Mouse (Mus musculus) embryonic facial prominence, embryonic 14.5 days (tissue): ENCODE measurements at regions not wholly inside any gene's neighbourhood (a gene's known extent, or its start where the extent isn't known, plus 50 kb on each side); places are given as distances from the start of the nearest gene placed in this dataset.

ENCODE experiments used
- ATAC-seq: fragments of 200-750 bp; cut with Nextera tagmentation; 2 replicates; pipeline ENCODE4 v1.8.0; 2017; ENCODE audit warnings: low read depth, moderate number of reproducible peaks, moderate TSS enrichment
- DNase-seq: peaks from one replicate; pipeline ENCODE4 v3.0.0-alpha.2; 2015; ENCODE audit warnings: low spot score
- H3K27ac ChIP-seq: fragments of 300-500 bp; sonication (generic); replicated peaks from 2 replicates; pipeline ENCODE4 v1.5.1; 2014; ENCODE audit warnings: low read depth, mild to moderate bottlenecking, low read length, moderate library complexity
- H3K27me3 ChIP-seq: fragments of 300-500 bp; sonication (generic); replicated peaks from 2 replicates; pipeline ENCODE4 v1.6.1; 2014; ENCODE audit warnings: low read length; ENCODE audit not compliant: control insufficient read depth, insufficient read depth
- H3K36me3 ChIP-seq: fragments of 300-500 bp; sonication (generic); 2 replicates; pipeline ENCODE4 v1.6.1; 2014; ENCODE audit warnings: low read length, mixed read lengths; ENCODE audit not compliant: control insufficient read depth, insufficient read depth
- H3K4me1 ChIP-seq: fragments of 300-500 bp; sonication (generic); 2 replicates; pipeline ENCODE4 v1.6.1; 2014; ENCODE audit warnings: antibody characterized with exemption, low read length; ENCODE audit not compliant: control insufficient read depth, insufficient read depth
- H3K4me2 ChIP-seq: fragments of 300-500 bp; sonication (generic); 2 replicates; pipeline ENCODE4 v1.6.1; 2014; ENCODE audit warnings: low read depth, mild to moderate bottlenecking, low read length, moderate library complexity, mixed read lengths
- H3K4me3 ChIP-seq: fragments of 300-500 bp; sonication (generic); 2 replicates; pipeline ENCODE4 v1.5.1; 2014; ENCODE audit warnings: low read depth, mild to moderate bottlenecking, low read length
- H3K9ac ChIP-seq: fragments of 300-500 bp; sonication (generic); 2 replicates; pipeline ENCODE4 v1.6.1; 2014; ENCODE audit warnings: low read depth, mild to moderate bottlenecking, low read length, moderate library complexity, mixed read lengths
- H3K9me3 ChIP-seq: fragments of 300-500 bp; sonication (generic); 2 replicates; pipeline ENCODE4 v1.6.1; 2016; ENCODE audit warnings: low read length; ENCODE audit not compliant: control insufficient read depth
- WGBS: fragments of 180-500 bp; shearing (Covaris S2); extraction: QIAGEN DNeasy Blood & Tissue Kit; methylation state at CpG from one replicate; pipeline ENCODE4 v1.1.7; 2014; 5-methylcytosine and 5-hydroxymethylcytosine counted together

DNA sequence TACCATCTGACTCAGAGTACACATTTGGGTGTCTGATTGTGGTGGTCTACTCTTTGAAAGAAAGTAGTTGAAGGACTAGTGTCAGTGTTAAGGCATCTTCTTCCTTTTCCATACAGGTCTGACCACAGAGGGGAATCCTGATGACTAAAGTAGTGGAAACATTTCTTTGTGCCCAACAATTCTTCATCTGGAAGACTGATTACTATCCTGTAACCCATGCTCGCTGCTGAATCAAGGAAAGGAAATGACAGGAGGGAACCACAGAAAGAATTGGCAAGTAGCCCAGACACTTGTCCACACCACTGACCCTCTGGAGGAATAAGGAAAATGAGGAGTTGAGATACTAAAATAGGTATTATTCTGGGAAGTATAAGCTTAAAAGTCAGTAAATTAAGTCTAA is 162.3 kb downstream of the 4933402N22Rik start:
- H3K4me3 ChIP-seq, result no peak overlapping the region
- no peaks in the 10 kb centered on the region for H3K4me1 ChIP-seq
- no peak overlapping the region for H3K4me2 ChIP-seq
- no peaks in the 10 kb centered on the region for H3K36me3 ChIP-seq
- H3K27ac ChIP-seq, result no peak overlapping the region
- ATAC-seq (no peak), DNase-seq (peak; percentile 14)
- H3K9me3 ChIP-seq, result no peaks in the 10 kb centered on the region
- no peaks in the 10 kb centered on the region for H3K27me3 ChIP-seq
- WGBS, result 50% methylated on average over 1 of the region's 1 CpGs
- no peak overlapping the region for H3K9ac ChIP-seq

DNA sequence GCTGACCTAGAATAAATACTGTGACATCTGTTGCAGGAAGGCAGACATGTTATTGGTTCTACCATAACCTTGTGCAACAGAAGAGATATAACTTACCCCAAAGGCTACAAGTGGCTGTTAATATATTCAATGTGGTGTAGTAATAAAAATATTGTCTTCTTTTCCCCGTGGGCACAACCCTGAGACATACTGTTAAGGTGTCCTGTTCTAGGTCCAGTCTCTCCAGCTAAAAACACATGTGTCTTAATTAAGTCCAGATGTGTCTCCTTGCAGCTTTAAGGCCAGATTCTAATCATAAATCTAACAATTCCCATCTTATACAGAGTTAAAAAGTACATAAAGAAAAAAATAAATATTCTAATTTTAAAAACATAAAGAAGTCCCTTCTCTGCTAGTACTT is 175.8 kb downstream of the 4933402N22Rik start:
- WGBS, result 35% methylated on average over 1 of the region's 1 CpGs
- Histone ChIP-seq H3K4me3 (no peak overlapping the region), H3K9ac (no peak overlapping the region), H3K36me3 (no peaks in the 10 kb centered on the region), H3K9me3 (no peaks in the 10 kb centered on the region), H3K27me3 (no peaks in the 10 kb centered on the region), H3K4me1 (no peaks in the 10 kb centered on the region), H3K4me2 (no peak overlapping the region), H3K27ac (no peak overlapping the region)
- ATAC-seq (no peak), DNase-seq (no peak)

DNA sequence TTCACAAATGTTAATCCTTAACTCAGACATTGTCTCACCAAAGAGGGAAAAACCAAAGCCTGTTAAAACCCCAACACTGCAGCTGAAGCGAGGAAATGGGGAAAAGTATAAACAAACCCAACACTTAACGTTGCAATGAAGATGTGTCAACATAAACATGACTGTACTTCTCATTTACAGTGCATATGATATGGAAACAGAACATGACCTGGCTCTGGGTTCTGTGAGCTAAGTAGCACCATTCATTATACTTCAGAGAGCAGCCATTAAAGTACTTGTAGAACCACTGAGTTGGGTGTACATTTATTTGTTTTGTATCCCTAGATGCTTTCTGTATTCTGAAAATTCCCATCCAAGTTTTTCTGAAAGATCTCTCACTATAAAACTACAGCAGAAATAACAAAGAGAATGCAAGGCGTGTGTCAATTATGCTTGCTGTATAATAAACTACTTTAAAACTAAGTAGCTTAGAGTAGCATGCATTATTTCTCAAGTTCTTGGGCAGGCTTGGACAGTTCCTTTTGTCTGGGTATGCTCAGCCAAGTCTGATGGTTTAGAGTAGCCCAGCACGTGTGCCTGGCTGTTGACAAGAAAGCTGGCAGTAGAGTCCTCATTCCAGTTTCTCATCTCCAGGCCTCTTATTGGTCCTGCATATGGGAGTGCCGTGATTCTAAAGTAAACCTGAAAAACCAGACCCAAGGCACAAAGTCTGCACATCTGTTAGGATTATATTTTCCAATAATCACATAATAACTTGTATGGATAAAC is 198.9 kb downstream of the 4933402N22Rik start:
- WGBS, result 64% methylated on average over 5 of the region's 5 CpGs
- ATAC-seq (peak; percentile 83), DNase-seq (peak; percentile 61)
- Histone ChIP-seq H3K27ac (no peak overlapping the region), H3K4me3 (no peak overlapping the region), H3K36me3 (no peaks in the 10 kb centered on the region), H3K9me3 (no peaks in the 10 kb centered on the region), H3K9ac (no peak overlapping the region), H3K27me3 (no peaks in the 10 kb centered on the region), H3K4me1 (no peaks in the 10 kb centered on the region), H3K4me2 (no peak overlapping the region)

DNA sequence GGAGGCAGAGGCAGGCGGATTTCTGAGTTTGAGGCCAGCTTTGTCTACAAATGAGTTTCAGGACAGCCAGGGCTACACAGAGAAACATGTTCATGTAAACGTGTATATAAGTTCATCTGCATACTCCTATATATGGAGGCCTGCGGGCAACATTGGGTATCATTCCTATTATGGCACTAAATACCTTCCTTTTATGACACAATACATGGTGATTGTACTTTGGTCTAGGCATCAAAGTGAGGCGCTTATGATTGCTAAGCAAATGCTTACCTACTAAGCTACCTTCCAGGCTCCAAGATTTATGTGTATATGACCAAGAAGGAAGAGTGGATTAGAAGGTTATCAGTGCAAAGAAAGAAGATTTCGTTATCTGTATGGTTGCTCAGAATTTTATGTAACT is 207.1 kb downstream of the 4933402N22Rik start:
- no peaks in the 10 kb centered on the region for H3K27me3 ChIP-seq
- no peaks in the 10 kb centered on the region for H3K4me1 ChIP-seq
- no peak overlapping the region for H3K9ac ChIP-seq
- ATAC-seq (no peak), DNase-seq (no peak)
- H3K9me3 ChIP-seq, result no peaks in the 10 kb centered on the region
- no peaks in the 10 kb centered on the region for H3K36me3 ChIP-seq
- no peak overlapping the region for H3K4me3 ChIP-seq
- H3K27ac ChIP-seq, result no peak overlapping the region
- no peak overlapping the region for H3K4me2 ChIP-seq
- WGBS, result 87% methylated on average over 5 of the region's 5 CpGs

DNA sequence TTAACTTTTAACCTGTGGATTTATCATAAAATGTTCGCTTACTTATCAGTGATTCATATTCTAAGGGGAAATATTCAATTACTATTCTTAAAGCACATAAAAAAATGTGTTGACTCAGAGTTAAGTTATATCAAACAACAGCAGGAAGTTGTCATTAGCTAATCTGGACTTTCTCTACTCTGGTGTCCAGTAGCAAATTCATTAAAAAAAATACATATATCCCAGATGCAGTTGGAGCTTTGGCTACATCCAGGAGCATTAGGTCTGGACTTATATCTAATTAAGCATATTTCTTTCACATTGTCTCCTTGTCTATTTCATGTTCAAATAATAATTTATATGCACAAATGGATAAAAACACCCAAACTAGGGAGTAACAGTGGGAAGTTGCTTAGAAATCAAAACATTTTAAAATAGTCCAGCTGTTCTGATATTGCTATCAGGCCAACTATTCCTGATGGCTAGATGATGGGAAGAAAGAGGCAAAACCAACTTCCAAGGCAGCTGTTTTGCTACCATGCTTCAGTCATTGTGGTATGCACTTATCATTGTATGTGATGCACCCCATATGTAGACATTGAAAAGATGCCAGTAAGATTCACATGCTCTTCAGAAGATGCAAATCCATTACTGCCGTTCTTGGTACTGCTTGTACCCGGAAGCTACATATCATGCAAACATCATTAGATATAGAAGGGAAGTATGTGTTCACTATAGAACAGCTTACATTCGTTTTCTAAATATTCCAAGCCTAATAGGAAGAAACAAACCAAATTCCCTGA is 209.8 kb downstream of the 4933402N22Rik start:
- Histone ChIP-seq H3K36me3 (no peaks in the 10 kb centered on the region), H3K27me3 (no peaks in the 10 kb centered on the region), H3K9me3 (no peaks in the 10 kb centered on the region), H3K27ac (no peak overlapping the region), H3K4me1 (no peaks in the 10 kb centered on the region), H3K4me2 (no peak overlapping the region), H3K4me3 (no peak overlapping the region), H3K9ac (no peak overlapping the region)
- ATAC-seq (no peak), DNase-seq (no peak)
- 79% methylated on average over 4 of the region's 4 CpGs for WGBS

DNA sequence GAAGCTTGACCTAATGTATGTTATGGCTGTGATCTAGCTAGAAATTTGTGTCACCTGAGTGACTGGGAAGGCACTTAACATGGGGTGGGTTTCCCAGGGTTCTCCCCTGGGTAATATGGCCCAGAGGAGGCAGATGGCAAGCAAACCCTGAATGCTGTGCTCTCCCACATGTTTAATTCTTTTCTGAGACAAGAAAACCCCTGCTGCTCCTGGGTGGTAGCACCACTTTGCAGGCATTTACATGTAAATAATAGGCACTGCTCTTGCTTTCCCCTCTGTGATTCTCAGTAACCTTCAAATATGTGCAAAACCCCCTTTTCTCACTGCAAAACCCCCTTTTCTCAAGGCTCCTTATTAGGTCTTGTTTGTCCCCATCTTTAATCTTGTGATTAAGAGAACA is 221.1 kb downstream of the 4933402N22Rik start:
- no peaks in the 10 kb centered on the region for H3K36me3 ChIP-seq
- no peak overlapping the region for H3K27ac ChIP-seq
- no peak overlapping the region for H3K4me2 ChIP-seq
- H3K27me3 ChIP-seq, result no peaks in the 10 kb centered on the region
- DNase-seq (no peak), ATAC-seq (no peak)
- no peaks in the 10 kb centered on the region for H3K4me1 ChIP-seq
- no peak overlapping the region for H3K9ac ChIP-seq
- H3K4me3 ChIP-seq, result no peak overlapping the region
- no peaks in the 10 kb centered on the region for H3K9me3 ChIP-seq

DNA sequence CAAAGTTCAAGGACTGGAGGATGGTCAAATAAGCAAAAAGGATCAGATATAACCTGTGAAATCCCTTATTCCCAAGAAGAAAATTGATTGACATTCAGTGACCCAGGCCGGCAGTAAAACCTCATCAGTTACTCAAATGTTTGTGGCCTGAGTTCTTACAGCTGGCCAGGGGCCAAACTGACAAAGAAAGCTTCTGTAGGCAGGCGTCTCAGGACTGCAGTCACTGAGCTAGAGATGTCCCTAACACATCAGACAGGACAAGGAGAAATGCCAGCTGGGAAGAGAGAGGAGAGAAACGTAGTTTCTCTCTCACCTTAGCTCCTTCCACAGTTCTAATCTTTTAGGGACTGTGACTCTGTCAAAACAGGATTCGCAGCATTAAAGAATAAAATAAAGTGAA is 229.9 kb upstream of the Sema3d start:
- no peaks in the 10 kb centered on the region for H3K27me3 ChIP-seq
- H3K36me3 ChIP-seq, result no peaks in the 10 kb centered on the region
- no peak overlapping the region for H3K4me3 ChIP-seq
- no peak overlapping the region for H3K9ac ChIP-seq
- no peak overlapping the region for H3K4me2 ChIP-seq
- ATAC-seq (no peak), DNase-seq (no peak)
- 45% methylated on average over 4 of the region's 4 CpGs for WGBS
- H3K27ac ChIP-seq, result no peak overlapping the region
- H3K4me1 ChIP-seq, result no peaks in the 10 kb centered on the region
- H3K9me3 ChIP-seq, result no peaks in the 10 kb centered on the region

DNA sequence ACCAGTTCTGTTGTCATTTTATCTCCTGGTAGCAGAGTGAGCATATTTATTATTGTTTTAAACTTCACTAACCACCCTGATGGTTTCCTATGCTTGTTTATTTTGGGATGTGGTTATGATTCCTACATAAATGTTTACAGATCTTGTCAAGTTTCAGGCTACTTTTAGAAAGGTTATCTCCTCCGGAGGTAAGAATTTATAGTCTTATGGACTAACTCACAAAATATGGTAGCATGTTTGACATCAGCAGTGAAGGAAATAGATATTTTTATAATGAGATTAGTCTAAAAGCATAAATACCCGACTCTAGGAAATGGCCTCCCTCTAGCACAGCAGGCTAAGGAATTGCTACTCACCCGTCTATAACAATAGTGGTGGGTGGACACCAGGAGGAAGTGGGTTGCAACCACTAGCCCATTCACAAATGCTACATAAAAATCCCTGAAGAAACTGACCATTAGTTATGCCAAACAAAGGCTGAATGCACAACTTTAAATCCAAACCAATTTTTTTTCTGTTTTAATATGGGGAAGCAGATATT is 228.6 kb upstream of the Sema3d start:
- no peaks in the 10 kb centered on the region for H3K4me1 ChIP-seq
- no peaks in the 10 kb centered on the region for H3K9me3 ChIP-seq
- ATAC-seq, result no peak
- 53% methylated on average over 3 of the region's 3 CpGs for WGBS
- H3K9ac ChIP-seq, result no peak overlapping the region
- no peak overlapping the region for H3K4me2 ChIP-seq
- no peak overlapping the region for H3K27ac ChIP-seq
- H3K4me3 ChIP-seq, result no peak overlapping the region
- DNase-seq, result no peak
- H3K27me3 ChIP-seq, result no peaks in the 10 kb centered on the region
- no peaks in the 10 kb centered on the region for H3K36me3 ChIP-seq
